Mouse (Mus musculus) R1 (cell line): ENCODE data around the gene Gemin8.

ENCODE experiments used
- DNase-seq: peaks from one replicate; pipeline ENCODE4 v3.0.0-alpha.2; 2018; ENCODE audit warnings: low read depth, low spot score

Gene Gemin8

DNA sequence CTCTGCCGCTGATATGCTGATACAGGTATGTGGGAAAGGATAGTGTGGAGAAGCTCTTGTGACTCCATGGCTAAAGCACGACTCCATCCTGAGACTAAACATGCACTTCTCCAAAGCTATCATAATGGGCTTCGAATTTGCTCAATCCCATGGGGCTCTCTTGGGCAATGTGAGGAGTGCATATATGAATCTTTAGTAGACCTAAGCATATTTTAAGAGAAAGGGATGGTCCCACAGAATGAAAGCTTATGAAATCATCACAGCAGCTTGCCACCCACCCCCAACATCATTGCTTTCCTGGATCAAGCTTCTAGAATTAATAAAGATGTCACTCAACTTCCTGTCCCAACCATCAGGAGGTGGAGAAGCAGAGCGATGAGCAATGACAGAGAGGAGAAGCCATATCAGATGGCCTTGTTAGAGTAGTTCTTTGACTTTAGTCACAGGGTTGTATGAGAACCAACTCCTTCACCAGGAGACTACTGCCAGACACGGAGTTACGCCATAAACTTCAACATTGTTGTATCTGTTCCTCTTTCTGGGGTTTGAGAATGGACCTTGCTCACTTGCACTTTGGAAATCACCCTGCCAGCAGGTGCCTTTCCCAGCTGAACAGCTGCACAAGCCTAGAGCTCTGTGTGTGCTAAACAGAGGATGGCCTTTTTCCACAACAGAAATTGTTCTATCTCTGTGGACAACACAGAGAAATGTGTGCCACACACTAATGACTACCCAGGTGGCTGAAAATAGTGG is 60.4 kb downstream of the Gemin8 start:
- DNase-seq, result no peak

DNA sequence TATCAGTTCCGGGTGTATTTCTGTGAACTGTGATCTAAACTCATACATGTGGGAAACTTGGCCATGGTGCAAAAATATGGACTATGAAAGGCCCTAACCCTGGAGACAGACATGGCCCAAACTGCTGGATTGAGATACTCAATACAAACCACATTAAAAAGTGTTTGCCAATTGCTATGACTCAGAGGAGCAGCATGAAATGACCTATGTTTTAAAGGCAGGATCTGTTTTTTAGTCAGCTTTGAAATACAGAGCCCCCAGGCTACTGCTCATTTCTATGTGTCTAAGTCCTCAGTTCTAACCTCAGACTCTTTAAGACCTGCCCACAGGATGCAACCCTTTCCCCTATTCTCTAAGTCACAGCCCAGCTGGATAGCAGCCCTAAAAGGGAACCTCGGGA is 65.9 kb downstream of the Gemin8 start:
- no peak for DNase-seq

DNA sequence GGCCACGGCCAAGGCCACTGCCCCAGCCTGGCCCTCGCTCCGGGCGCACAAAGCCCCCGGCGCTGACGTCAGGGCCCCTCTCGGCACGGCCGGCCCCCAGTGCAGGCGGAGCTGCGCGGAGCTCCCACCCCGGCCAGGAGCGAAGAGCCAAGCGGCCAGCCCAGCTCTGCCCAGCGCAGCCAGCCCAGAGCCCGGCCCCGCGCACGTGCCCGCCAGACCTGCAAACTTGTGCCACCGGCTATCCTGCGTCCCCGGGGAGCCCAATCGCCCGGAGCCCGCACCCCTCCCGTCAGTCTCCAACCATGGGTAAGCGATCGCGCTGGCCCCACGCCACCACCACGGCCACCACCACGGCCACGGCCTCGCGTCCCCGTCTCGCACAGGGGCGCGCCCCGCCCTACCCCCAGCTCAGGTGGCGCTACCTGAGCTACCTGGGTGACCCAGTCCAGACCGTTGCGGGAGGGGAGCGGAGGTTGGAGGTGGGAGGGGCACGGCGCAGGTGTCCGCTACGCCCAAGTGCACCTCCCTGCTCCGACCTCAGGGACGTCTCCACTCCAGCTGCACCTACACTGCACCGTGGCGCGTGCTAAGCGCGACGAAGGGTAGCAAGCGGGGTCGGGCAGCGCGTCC is 68.7 kb downstream of the Gemin8 start, which contains the start of gene Gpm6b:
TSS of gene Gpm6b (plus strand) at position 81 of the 630 bp plus-strand sequence.
- DNase-seq, result no peak

DNA sequence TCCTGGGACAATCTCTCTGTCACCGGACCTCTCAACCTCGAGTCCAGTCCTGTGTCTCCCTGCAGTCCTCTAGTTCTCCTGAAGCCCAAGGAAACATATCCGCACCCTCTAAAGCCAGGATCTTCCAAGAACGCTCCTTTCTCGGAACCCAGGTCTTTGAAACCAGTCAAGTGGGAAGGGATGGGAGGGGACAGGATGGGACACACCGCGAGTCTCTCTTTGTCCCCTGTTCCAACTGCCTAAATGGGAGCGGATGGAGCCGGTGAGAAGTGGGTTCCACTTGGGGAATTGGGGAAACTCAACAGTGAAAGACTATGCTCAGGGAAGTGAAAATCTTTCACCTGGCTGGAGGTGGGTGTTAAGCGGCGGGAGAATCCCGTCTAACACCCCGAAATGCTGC is 69.3 kb downstream of the Gemin8 start:
- DNase-seq, result peak; percentile 15
